ENCODE assay signal across 27 mouse cellular contexts in genomic region chr7:73523183-73523582, GRCm38 (mm10). TPM values are rescaled to one million over a fixed set of nuclear protein-coding genes. Genes with fewer than 3 reads are reported as not detected.
DNase-seq lines count a peak whose midpoint lies in the region; ATAC-seq and TF ChIP-seq lines count a peak whose summit lies in the region.
"Had no signal": no experiment of that assay in that cellular context is flagged by ENCODE, and none has a peak within 500 bp of the region (broad histone marks: within the 10 kb centered on the region; RNA-seq: fewer than 3 reads in every experiment).

No protein-coding gene starts in this region.

- H3K4me3 ChIP-seq in forebrain, embryonic 15.5 days, result no peak overlapping the region
- H3K4me3 ChIP-seq in forebrain, embryonic 12.5 days (replicated peaks), result no peak overlapping the region
- no peak overlapping the region for H3K4me3 ChIP-seq in layer of hippocampus, adult 2 months
- H3K4me3 ChIP-seq: heart, embryonic 10.5 days; hindbrain, embryonic 13.5 days; left cerebral cortex, adult 2 months; limb, embryonic 13.5 days; lung, embryonic 15.5 days; midbrain, embryonic 10.5 days; midbrain, embryonic 15.5 days had no signal

- DNase-seq in layer of hippocampus, adult 2 months (ENCODE audit: low spot score in 2 of 2), result no peak
- no peak for DNase-seq in layer of hippocampus, postnatal 14 days (ENCODE audit: low spot score in 2 of 2)
- peak; percentile 82 for DNase-seq in CD4-positive, CD25-positive, alpha-beta regulatory T cell, adult 2 months (ENCODE audit: low read depth, low spot score)
- DNase-seq in induced T-regulatory cell, adult 2 months (ENCODE audit: low read depth), result peak; percentile 85
- no peak for DNase-seq in spleen, adult 12 weeks (ENCODE audit: low spot score)
- no peak for DNase-seq in cerebellum, postnatal 25 days
- DNase-seq: adrenal gland, adult 8-10 months; cerebellum, adult 8-10 months; cerebellum, postnatal 36 days; forebrain, postnatal 0 days; gastrocnemius, postnatal 10 days; heart, postnatal 36 days; kidney, adult 18-20 months; kidney, postnatal 4 days; layer of hippocampus, adult 9-11 months; right cerebral cortex, adult 18-20 months had no signal

- no peak overlapping the region for H3K4me2 ChIP-seq in forebrain, embryonic 15.5 days (replicated peaks)
- H3K4me2 ChIP-seq in forebrain, embryonic 12.5 days, result no peak overlapping the region
- H3K4me2 ChIP-seq: hindbrain, embryonic 13.5 days; limb, embryonic 13.5 days; liver, embryonic 11.5 days; lung, embryonic 15.5 days; midbrain, embryonic 15.5 days had no signal

- no peaks in the 10 kb centered on the region for H3K27me3 ChIP-seq in forebrain, embryonic 15.5 days
- H3K27me3 ChIP-seq in forebrain, embryonic 12.5 days, result no peaks in the 10 kb centered on the region
- H3K27me3 ChIP-seq: hindbrain, embryonic 13.5 days; limb, embryonic 13.5 days; lung, embryonic 15.5 days; midbrain, embryonic 15.5 days had no signal

- no peaks in the 10 kb centered on the region for H3K9me3 ChIP-seq in forebrain, embryonic 15.5 days
- no peaks in the 10 kb centered on the region for H3K9me3 ChIP-seq in forebrain, embryonic 12.5 days
- H3K9me3 ChIP-seq: heart, embryonic 10.5 days; hindbrain, embryonic 13.5 days; limb, embryonic 13.5 days; lung, embryonic 15.5 days; midbrain, embryonic 10.5 days; midbrain, embryonic 15.5 days had no signal

- H3K36me3 ChIP-seq in forebrain, embryonic 15.5 days, result peaks cover 11% of the 10 kb centered on the region
- H3K36me3 ChIP-seq in forebrain, embryonic 12.5 days (replicated peaks), result peaks cover 28% of the 10 kb centered on the region

- no peak for ATAC-seq in forebrain, embryonic 15.5 days (replicated peaks)
- ATAC-seq in forebrain, embryonic 12.5 days (ENCODE audit: low FRiP score), result no peak
- ATAC-seq: forebrain, postnatal 0 days; midbrain, embryonic 15.5 days had no signal

- WGBS in forebrain, embryonic 15.5 days, result 86% methylated on average over 6 of the region's 6 CpGs
- WGBS in forebrain, embryonic 12.5 days, result 90% methylated on average over 6 of the region's 6 CpGs

- peaks cover 18% of the 10 kb centered on the region for H3K4me1 ChIP-seq in forebrain, embryonic 15.5 days
- H3K4me1 ChIP-seq in forebrain, embryonic 12.5 days, result peaks cover 16% of the 10 kb centered on the region

- H3K9ac ChIP-seq in forebrain, embryonic 15.5 days (replicated peaks), result no peak overlapping the region
- no peak overlapping the region for H3K9ac ChIP-seq in forebrain, embryonic 12.5 days
- H3K9ac ChIP-seq: forebrain, postnatal 0 days; hindbrain, embryonic 13.5 days; limb, embryonic 13.5 days; lung, embryonic 15.5 days; midbrain, embryonic 15.5 days had no signal

- TF ChIP-seq CTCF in layer of hippocampus, adult 2 months (conservative IDR thresholded peaks at IDR 0.05), result no peak

- 0 out of 2 replicates have a peak overlapping the region, but pooled peaks have one; percentile 27 for H3K27ac ChIP-seq in forebrain, embryonic 15.5 days (replicated peaks)
- H3K27ac ChIP-seq in forebrain, embryonic 12.5 days, result no peak overlapping the region
- H3K27ac ChIP-seq in layer of hippocampus, adult 2 months, result peak overlapping the region; percentile 46; the same call in 1 of the 2 replicates
- H3K27ac ChIP-seq: heart, embryonic 10.5 days; limb, embryonic 13.5 days; midbrain, embryonic 10.5 days; stomach, postnatal 0 days had no signal

RNA-seq across cellular contexts. Expression of gene Chd2, which starts 18.4 kb away (rescaled TPM):
- 58.0 and 67.1 TPM in 2 replicates for polyA plus RNA-seq in forebrain, embryonic 15.5 days (2015; fragmentation: Nextera tagmentation; extraction: Ambion mirVana)
- 69.4 and 78.8 TPM in 2 replicates for polyA plus RNA-seq in forebrain, embryonic 12.5 days (2016; fragmentation: Nextera tagmentation; extraction: Ambion mirVana)
- 10 to 100 TPM; 57.1 to 58.3 TPM for total RNA-seq in layer of hippocampus, adult 2 months (2021)
- total RNA-seq in layer of hippocampus, postnatal 14 days (2021), result 10 to 100 TPM; 47.2 to 49.8 TPM

Comparison
In these comparisons a context has a peak if more than half of its experiments do, and no peak if none do; other contexts are left out.
1. DNase-seq: peak in CD4-positive, CD25-positive, alpha-beta regulatory T cell, adult 2 months (single experiment) and induced T-regulatory cell, adult 2 months (single experiment); none in layer of hippocampus, adult 2 months (0 of 2), layer of hippocampus, postnatal 14 days (0 of 2), spleen, adult 12 weeks (single experiment) and cerebellum, postnatal 25 days (0 of 2).